Mouse (Mus musculus) midbrain, embryonic 12.5 days (tissue): Measurements from ENCODE around the gene Cdk9. TPM values are rescaled to one million over a fixed set of nuclear protein-coding genes. Genes with fewer than 3 reads are reported as not detected.
A peak's percentile ranks its signal among the peaks of the same experiment; 100 is the strongest.

Source experiments
- ATAC-seq: fragments of 200-750 bp; cut with Nextera tagmentation; 2 replicates; pipeline ENCODE4 v1.8.0; 2017; ENCODE audit warnings: low read depth, moderate TSS enrichment, moderate library complexity; ENCODE audit not compliant: low FRiP score
- H3K27ac ChIP-seq: fragments of 300-500 bp; sonication (generic); replicated peaks from 2 replicates; pipeline ENCODE4 v1.5.1; 2016; ENCODE audit warnings: mild to moderate bottlenecking
- H3K27me3 ChIP-seq: fragments of 300-500 bp; sonication (generic); 2 replicates; pipeline ENCODE4 v1.6.1; 2016; ENCODE audit warnings: mild to moderate bottlenecking
- H3K36me3 ChIP-seq: fragments of 300-500 bp; sonication (generic); 2 replicates; pipeline ENCODE4 v1.6.1; 2016
- H3K4me1 ChIP-seq: fragments of 300-500 bp; sonication (generic); 2 replicates; pipeline ENCODE4 v1.6.1; 2016
- H3K4me2 ChIP-seq: fragments of 300-500 bp; sonication (generic); replicated peaks from 2 replicates; pipeline ENCODE4 v1.6.1; 2016; ENCODE audit warnings: mild to moderate bottlenecking, moderate library complexity
- H3K4me3 ChIP-seq: fragments of 300-500 bp; sonication (generic); 2 replicates; pipeline ENCODE4 v1.5.1; 2016; ENCODE audit warnings: mild to moderate bottlenecking
- H3K9ac ChIP-seq: fragments of 300-500 bp; sonication (generic); replicated peaks from 2 replicates; pipeline ENCODE4 v1.6.1; 2016; ENCODE audit warnings: mild to moderate bottlenecking, moderate library complexity
- H3K9me3 ChIP-seq: fragments of 300-500 bp; sonication (generic); 2 replicates; pipeline ENCODE4 v1.6.1; 2016; ENCODE audit warnings: mild to moderate bottlenecking
- WGBS: fragments of 180-500 bp; shearing (Covaris S2); methylation state at CpG from one replicate; pipeline ENCODE4 v1.1.7; 2016; 5-methylcytosine and 5-hydroxymethylcytosine counted together
- polyA plus RNA-seq: library from polyadenylated mRNA; unstranded; fragments of >200 nt; fragmentation: Nextera tagmentation; extraction: Ambion mirVana; gene quantifications from 2 replicates; pipeline ENCODE4 v1.2.1, GENCODE M21; 2016

Gene Cdk9
- polyA plus RNA-seq, 1 experiment from 2014 or later, result 103 TPM

GRCm38 (mm10) chr2:32731911-32732310, 19.0 kb upstream of the Cdk9 start:
- no peaks in the 10 kb centered on the region for H3K36me3 ChIP-seq
- H3K27me3 ChIP-seq, result no peaks in the 10 kb centered on the region
- no peak for ATAC-seq
- no peak overlapping the region for H3K27ac ChIP-seq
- H3K4me1 ChIP-seq, result peaks cover 9% of the 10 kb centered on the region; the same call in 1 of the 2 replicates
- no peak overlapping the region for H3K4me3 ChIP-seq
- H3K4me2 ChIP-seq, result no peak overlapping the region
- 80% methylated on average over 4 of the region's 4 CpGs for WGBS
- no peaks in the 10 kb centered on the region for H3K9me3 ChIP-seq
- no peak overlapping the region for H3K9ac ChIP-seq

- H3K27ac ChIP-seq, result no peak overlapping the region
- WGBS, result 56% methylated on average over 11 of the region's 11 CpGs
Observed at GRCm38 (mm10) chr2:32730854-32731253, 18.0 kb upstream of the Cdk9 start.

GRCm38 (mm10) chr2:32729547-32729946, 16.7 kb upstream of the Cdk9 start:
- Histone ChIP-seq H3K36me3 (no peaks in the 10 kb centered on the region), H3K4me1 (peaks cover 6% of the 10 kb centered on the region; the same call in 1 of the 2 replicates), H3K4me3 (no peak overlapping the region), H3K9me3 (no peaks in the 10 kb centered on the region), H3K27me3 (no peaks in the 10 kb centered on the region), H3K4me2 (no peak overlapping the region), H3K9ac (no peak overlapping the region), H3K27ac (no peak overlapping the region)
- ATAC-seq, result no peak
- WGBS, result 85% methylated on average over 4 of the region's 4 CpGs

More at GRCm38 (mm10) chr2:32730854-32731253, 18.0 kb upstream of the Cdk9 start:
- Histone ChIP-seq H3K36me3 (no peaks in the 10 kb centered on the region), H3K4me2 (no peak overlapping the region), H3K9me3 (no peaks in the 10 kb centered on the region), H3K27me3 (no peaks in the 10 kb centered on the region), H3K9ac (no peak overlapping the region), H3K4me1 (peaks cover 9% of the 10 kb centered on the region; the same call in 1 of the 2 replicates), H3K4me3 (no peak overlapping the region)
- ATAC-seq, result no peak

GRCm38 (mm10) chr2:32728463-32728862, 15.6 kb upstream of the Cdk9 start:
- Histone ChIP-seq H3K9ac (no peak overlapping the region), H3K4me1 (peaks cover 3% of the 10 kb centered on the region; the same call in 1 of the 2 replicates), H3K4me2 (no peak overlapping the region), H3K27ac (no peak overlapping the region), H3K9me3 (no peaks in the 10 kb centered on the region), H3K4me3 (peak overlapping the region; percentile 31; the same call in 1 of the 2 replicates), H3K27me3 (no peaks in the 10 kb centered on the region), H3K36me3 (no peaks in the 10 kb centered on the region)
- WGBS, result 60% methylated on average over 7 of the region's 7 CpGs
- ATAC-seq, result no peak

DNA sequence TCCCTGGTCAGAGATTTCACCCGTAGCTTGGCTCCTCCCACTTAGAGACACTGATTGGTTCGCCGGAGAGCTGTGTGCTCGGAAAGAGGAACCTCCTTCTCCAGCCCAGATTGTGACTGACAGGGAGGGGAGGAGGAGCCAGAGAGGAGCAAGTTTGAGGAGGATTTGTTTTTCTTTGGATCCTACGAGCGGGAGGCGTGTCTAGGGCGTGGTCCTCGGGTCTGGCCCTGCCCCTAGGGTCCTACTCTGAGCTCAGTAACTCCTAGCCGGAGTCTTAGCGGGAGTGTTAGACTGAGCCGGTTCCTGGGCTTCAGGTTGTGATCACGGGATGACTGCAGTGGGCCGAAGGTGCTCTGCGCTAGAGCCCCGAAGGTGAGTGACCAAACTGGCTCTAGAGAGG, 14.6 kb upstream of the Cdk9 start:
- Histone ChIP-seq H3K36me3 (no peaks in the 10 kb centered on the region), H3K9ac (0 out of 2 replicates have a peak overlapping the region, but pooled peaks have one; percentile 34), H3K27ac (no peak overlapping the region), H3K4me2 (peak overlapping the region; percentile 52), H3K27me3 (no peaks in the 10 kb centered on the region), H3K4me1 (peaks cover 3% of the 10 kb centered on the region; the same call in 1 of the 2 replicates), H3K9me3 (no peaks in the 10 kb centered on the region), H3K4me3 (peak overlapping the region; percentile 31)
- peak; percentile 94 for ATAC-seq
- WGBS, result 1% methylated on average over 16 of the region's 16 CpGs

- Histone ChIP-seq H3K27me3 (peaks cover 4% of the 10 kb centered on the region; the same call in 1 of the 2 replicates), H3K27ac (no peak overlapping the region), H3K9ac (no peak overlapping the region), H3K4me2 (no peak overlapping the region), H3K4me1 (peaks cover 7% of the 10 kb centered on the region), H3K4me3 (no peak overlapping the region), H3K36me3 (no peaks in the 10 kb centered on the region), H3K9me3 (no peaks in the 10 kb centered on the region)
- ATAC-seq, result no peak
- WGBS, result 81% methylated on average over 16 of the region's 16 CpGs
Observed at GRCm38 (mm10) chr2:32724832-32725790, 12.2 kb upstream of the Cdk9 start.

DNA sequence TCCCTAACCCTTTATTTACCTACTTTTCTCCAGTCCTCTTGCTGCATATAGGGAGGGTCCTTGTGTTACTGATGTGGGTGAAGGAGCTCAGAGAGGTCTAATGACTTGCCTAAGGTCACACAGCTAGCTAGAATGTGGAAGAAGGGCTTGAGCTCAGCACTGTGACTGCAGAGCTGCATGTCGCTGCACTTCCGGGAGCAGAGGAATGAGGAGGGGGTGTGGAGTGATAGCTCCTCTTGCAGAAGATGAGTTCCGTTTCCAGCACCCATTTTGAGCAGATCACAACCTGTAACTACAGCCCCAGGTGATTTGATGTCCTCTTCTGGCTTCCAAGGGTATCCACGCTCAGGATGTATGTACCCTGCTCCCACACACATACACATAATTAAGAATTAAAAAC, 11.3 kb upstream of the Cdk9 start:
- H3K4me3 ChIP-seq, result no peak overlapping the region

GRCm38 (mm10) chr2:32722581-32722980, 9.7 kb upstream of the Cdk9 start:
- H3K9me3 ChIP-seq, result no peaks in the 10 kb centered on the region
- H3K9ac ChIP-seq, result no peak overlapping the region
- 90% methylated on average over 3 of the region's 3 CpGs for WGBS
- H3K4me3 ChIP-seq, result no peak overlapping the region
- H3K4me2 ChIP-seq, result no peak overlapping the region
- H3K4me1 ChIP-seq, result peaks cover 11% of the 10 kb centered on the region
- peaks cover 4% of the 10 kb centered on the region; the same call in 1 of the 2 replicates for H3K27me3 ChIP-seq
- no peak overlapping the region for H3K27ac ChIP-seq
- no peak for ATAC-seq
- H3K36me3 ChIP-seq, result no peaks in the 10 kb centered on the region

More for the DNA sequence above, 11.3 kb upstream of the Cdk9 start:
- Histone ChIP-seq H3K36me3 (no peaks in the 10 kb centered on the region), H3K27ac (no peak overlapping the region), H3K9me3 (no peaks in the 10 kb centered on the region), H3K27me3 (peaks cover 4% of the 10 kb centered on the region; the same call in 1 of the 2 replicates), H3K4me2 (no peak overlapping the region), H3K9ac (no peak overlapping the region), H3K4me1 (peaks cover 7% of the 10 kb centered on the region)
- no peak for ATAC-seq
- 84% methylated on average over 4 of the region's 4 CpGs for WGBS

DNA sequence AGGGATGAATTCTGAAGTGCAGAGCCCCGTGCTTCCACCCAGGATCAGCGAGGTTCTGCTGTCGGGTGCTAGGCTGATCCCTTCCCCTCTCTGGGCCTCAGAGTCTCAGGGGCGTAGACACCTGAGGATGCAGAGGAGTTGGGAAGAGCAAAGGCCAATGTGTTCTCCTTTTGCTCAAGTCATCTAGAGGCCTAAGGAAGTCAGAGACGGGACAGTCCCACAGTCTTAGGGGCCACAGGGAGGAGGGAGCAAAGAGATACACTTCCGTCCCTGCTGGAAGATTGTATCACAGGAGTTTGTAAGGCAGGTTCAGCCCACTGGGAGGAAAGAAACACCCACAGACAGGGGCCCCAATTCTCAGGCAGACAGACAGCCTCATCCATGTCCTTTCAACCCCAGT, 9.2 kb upstream of the Cdk9 start:
- no peaks in the 10 kb centered on the region for H3K36me3 ChIP-seq
- no peak overlapping the region for H3K4me3 ChIP-seq
- H3K27me3 ChIP-seq, result peaks cover 4% of the 10 kb centered on the region; the same call in 1 of the 2 replicates
- H3K9ac ChIP-seq, result no peak overlapping the region
- peaks cover 9% of the 10 kb centered on the region for H3K4me1 ChIP-seq
- H3K27ac ChIP-seq, result no peak overlapping the region
- H3K4me2 ChIP-seq, result no peak overlapping the region
- no peak for ATAC-seq
- WGBS, result 55% methylated on average over 6 of the region's 6 CpGs
- H3K9me3 ChIP-seq, result no peaks in the 10 kb centered on the region

GRCm38 (mm10) chr2:32720681-32721229, 7.9 kb upstream of the Cdk9 start, which contains the start of gene Sh2d3c:
Gene Sh2d3c (plus strand): TSS chr2:32721055.
- H3K36me3 ChIP-seq, result no peaks in the 10 kb centered on the region
- H3K27me3 ChIP-seq, result peaks cover 4% of the 10 kb centered on the region; the same call in 1 of the 2 replicates
- H3K27ac ChIP-seq, result no peak within 1 kb of the TSS
- H3K4me2 ChIP-seq, result no peak within 1 kb of the TSS
- no peaks in the 10 kb centered on the region for H3K9me3 ChIP-seq
- 0 out of 2 replicates have a peak within 1 kb of the TSS, but pooled peaks have one; percentile 11 for H3K9ac ChIP-seq
- H3K4me3 ChIP-seq, result no peak within 1 kb of the TSS
- WGBS, result 59% methylated on average over 8 of the region's 8 CpGs
- peaks cover 9% of the 10 kb centered on the region for H3K4me1 ChIP-seq
- ATAC-seq, result no peak

- H3K36me3 ChIP-seq, result no peaks in the 10 kb centered on the region
- no peak overlapping the region for H3K27ac ChIP-seq
- H3K9ac ChIP-seq, result no peak overlapping the region
- no peaks in the 10 kb centered on the region for H3K9me3 ChIP-seq
- ATAC-seq, result no peak
- H3K27me3 ChIP-seq, result peaks cover 4% of the 10 kb centered on the region; the same call in 1 of the 2 replicates
- peaks cover 9% of the 10 kb centered on the region for H3K4me1 ChIP-seq
- WGBS, result 94% methylated on average over 3 of the region's 3 CpGs
- no peak overlapping the region for H3K4me3 ChIP-seq
- no peak overlapping the region for H3K4me2 ChIP-seq
Observed at GRCm38 (mm10) chr2:32720053-32720452, 7.2 kb upstream of the Cdk9 start.

DNA sequence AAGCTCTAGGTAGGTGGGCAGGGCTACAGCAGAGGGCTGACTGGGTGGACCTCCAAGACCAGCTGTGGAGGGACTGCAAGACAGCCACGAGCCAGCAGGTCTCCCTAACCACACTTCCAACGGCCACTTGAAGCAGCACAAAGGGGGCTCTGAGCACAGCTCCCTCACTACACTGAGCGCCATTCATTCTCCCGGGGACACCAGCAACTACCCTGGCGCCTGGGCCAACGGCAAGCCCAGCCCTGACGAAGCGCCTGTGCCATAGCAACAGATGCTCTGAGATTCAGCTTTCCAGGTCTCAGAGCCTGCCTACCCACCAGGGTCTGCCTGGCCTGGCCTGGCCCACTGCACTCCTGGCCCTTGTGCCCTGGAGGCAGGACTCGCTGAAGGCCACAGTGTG, 5.9 kb upstream of the Cdk9 start:
- H3K9ac ChIP-seq, result no peak overlapping the region
- 0 out of 2 replicates have a peak, but pooled peaks have one; percentile 20 for ATAC-seq
- WGBS, result 48% methylated on average over 9 of the region's 9 CpGs

More for the DNA sequence above, 5.9 kb upstream of the Cdk9 start:
- Histone ChIP-seq H3K27me3 (peaks cover 4% of the 10 kb centered on the region; the same call in 1 of the 2 replicates), H3K4me3 (no peak overlapping the region), H3K4me1 (peaks cover 14% of the 10 kb centered on the region), H3K27ac (no peak overlapping the region), H3K4me2 (no peak overlapping the region), H3K36me3 (no peaks in the 10 kb centered on the region), H3K9me3 (no peaks in the 10 kb centered on the region)
